In genomic region chr2:58641761-58642555, GRCm38 (mm10) we compare ENCODE assay signal across 12 mouse cellular contexts.
DNase-seq lines count a peak whose midpoint lies in the region; TF ChIP-seq lines count a peak whose summit lies in the region.
"Had no signal": no experiment of that assay in that cellular context is flagged by ENCODE, and none has a peak within 500 bp of the region (broad histone marks: within the 10 kb centered on the region; RNA-seq: fewer than 3 reads in every experiment).

No protein-coding gene starts in this region.

- peak; percentile 16 for DNase-seq in embryo, embryonic 11.5 days (ENCODE audit: low read depth, low spot score)
- no peak for DNase-seq in embryo, embryonic 10.5 days (ENCODE audit: low spot score)
- DNase-seq in frontal cortex, postnatal 14 days (ENCODE audit: low spot score in 2 of 2), result peak; percentile 66 to 74
- peak; percentile 89 to 90 for DNase-seq in layer of hippocampus, postnatal 36 days
- DNase-seq in T-cell, adult 2 months (ENCODE audit: low spot score), result no peak
- no peak for DNase-seq in cerebellum, postnatal 4 days (ENCODE audit: low spot score in 2 of 2)
- no peak for DNase-seq in thymus, postnatal 0 days (ENCODE audit: low spot score)
- DNase-seq: cerebellum, adult 2 months; heart, postnatal 36 days had no signal

- no peak overlapping the region for H3K4me3 ChIP-seq in olfactory bulb, adult 2 months (ENCODE audit: insufficient read depth, low read depth, low read length)
- H3K4me3 ChIP-seq: limb, embryonic 15.5 days; megakaryocyte, embryonic 14.5 days had no signal

- no peak for TF ChIP-seq CTCF in olfactory bulb, adult 2 months (IDR thresholded peaks at IDR 0.05; ENCODE audit: insufficient read depth, low read depth, low read length)

- H3K27ac ChIP-seq in olfactory bulb, adult 2 months (ENCODE audit: insufficient read depth, low read depth, low read length), result peak overlapping the region; percentile 36
- H3K27ac ChIP-seq: limb, embryonic 15.5 days had no signal

- WGBS in olfactory bulb, adult 2 months, result 44% methylated on average over 19 of the region's 19 CpGs

- TF ChIP-seq POLR2A in olfactory bulb, adult 2 months (IDR thresholded peaks at IDR 0.05; ENCODE audit: insufficient read depth, low read depth, low read length), result no peak

- H3K4me1 ChIP-seq in olfactory bulb, adult 2 months (ENCODE audit: control insufficient read depth, insufficient read depth, low read length), result peaks cover 7% of the 10 kb centered on the region
- H3K4me1 ChIP-seq: limb, embryonic 15.5 days; megakaryocyte, embryonic 14.5 days had no signal

Comparison
In these comparisons a context has a peak if more than half of its experiments do, and no peak if none do; other contexts are left out.
1. DNase-seq: peak in embryo, embryonic 11.5 days (single experiment), frontal cortex, postnatal 14 days (2 of 2) and layer of hippocampus, postnatal 36 days (2 of 2); none in embryo, embryonic 10.5 days (single experiment), T-cell, adult 2 months (single experiment), cerebellum, postnatal 4 days (0 of 2) and thymus, postnatal 0 days (single experiment).